Mouse (Mus musculus): ENCODE data around the gene Nanos3.

DNA sequence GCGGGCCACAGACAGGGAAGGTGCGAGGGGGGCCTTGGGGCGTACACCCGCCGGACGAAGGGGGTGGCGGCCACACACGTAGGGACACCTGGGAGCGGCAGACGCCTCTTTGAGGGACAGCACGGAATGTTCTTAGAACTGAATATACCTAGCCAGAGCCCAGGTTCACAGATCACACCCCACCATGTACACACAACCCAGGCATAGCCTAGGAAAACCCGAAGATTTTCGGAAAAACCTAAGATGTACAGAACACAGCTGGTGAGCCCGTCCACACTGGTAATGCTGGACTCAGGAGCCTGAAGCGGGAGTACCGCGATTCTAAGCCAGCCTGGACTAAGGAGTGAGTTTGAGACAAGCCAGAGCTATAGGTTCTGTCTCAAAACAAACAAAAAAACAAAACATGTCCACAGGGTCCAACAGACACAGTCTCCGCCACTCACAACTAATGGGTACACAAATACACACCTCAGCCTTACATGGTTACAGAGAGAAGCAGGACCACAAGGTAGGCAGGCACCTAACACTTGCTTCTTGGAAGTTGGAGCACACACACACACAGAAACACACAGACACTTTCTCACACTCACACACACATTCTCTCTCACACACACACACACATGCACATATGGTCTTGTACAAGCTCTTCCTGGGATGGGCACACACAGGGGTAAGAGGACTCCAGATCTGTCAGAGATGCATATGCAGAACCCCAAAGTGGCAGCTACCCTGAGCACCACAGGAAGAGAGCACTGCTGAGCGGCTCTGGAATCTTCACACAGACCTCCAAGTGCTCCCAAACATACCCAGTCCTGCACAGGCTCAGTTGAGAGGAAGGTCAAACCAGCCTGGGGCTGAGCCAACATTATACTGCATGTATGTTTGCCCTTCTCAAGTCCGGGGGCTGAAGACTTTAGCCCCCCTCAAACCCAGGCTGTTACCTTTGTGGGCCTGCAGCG lies 653 bp downstream of the Nanos3 start:
- TF ChIP-seq CTCF (IDR thresholded peaks at IDR 0.05; ENCODE audit: control insufficient read depth, insufficient read depth, insufficient read length) = no peak
- no peak for TF ChIP-seq CEBPB (IDR thresholded peaks at IDR 0.05; ENCODE audit: low read depth)
- TF ChIP-seq MAX (IDR thresholded peaks at IDR 0.05) = no peak
- no peak for TF ChIP-seq FOSL1 (IDR thresholded peaks at IDR 0.05; ENCODE audit: insufficient read depth, low read length, poor library complexity, severe bottlenecking)
- no peak for TF ChIP-seq USF1 (IDR thresholded peaks at IDR 0.05; ENCODE audit: low read depth)
- TF ChIP-seq MYOG (IDR thresholded peaks at IDR 0.05; ENCODE audit: control insufficient read depth, extremely low read depth, insufficient read length) = no peak
